Mouse (Mus musculus) forebrain, embryonic 13.5 days (tissue): Measurements from ENCODE around the gene Snx7. TPM values are rescaled to one million over a fixed set of nuclear protein-coding genes. Genes with fewer than 3 reads are reported as not detected.

Experiments
- ATAC-seq: fragments of 200-750 bp; cut with Nextera tagmentation; 2 replicates; pipeline ENCODE4 v1.8.0; 2017
- H3K27ac ChIP-seq: fragments of 300-500 bp; sonication (generic); 2 replicates; pipeline ENCODE4 v1.5.1; 2015; ENCODE audit warnings: inconsistent platforms, mild to moderate bottlenecking, moderate library complexity
- H3K27me3 ChIP-seq: fragments of 300-500 bp; sonication (generic); 2 replicates; pipeline ENCODE4 v1.6.1; 2015; ENCODE audit warnings: mild to moderate bottlenecking, inconsistent platforms
- H3K36me3 ChIP-seq: fragments of 300-500 bp; sonication (generic); 2 replicates; pipeline ENCODE4 v1.6.1; 2015; ENCODE audit warnings: mild to moderate bottlenecking, inconsistent platforms; ENCODE audit not compliant: poor library complexity, severe bottlenecking
- H3K4me1 ChIP-seq: fragments of 300-500 bp; sonication (generic); 2 replicates; pipeline ENCODE4 v1.6.1; 2015; ENCODE audit warnings: inconsistent platforms
- H3K4me2 ChIP-seq: fragments of 300-500 bp; sonication (generic); 2 replicates; pipeline ENCODE4 v1.6.1; 2015; ENCODE audit warnings: inconsistent platforms, mild to moderate bottlenecking, moderate library complexity
- H3K4me3 ChIP-seq: fragments of 300-500 bp; sonication (generic); 2 replicates; pipeline ENCODE4 v1.5.1; 2015; ENCODE audit warnings: mild to moderate bottlenecking, inconsistent platforms
- H3K9ac ChIP-seq: fragments of 300-500 bp; sonication (generic); 2 replicates; pipeline ENCODE4 v1.6.1; 2015; ENCODE audit warnings: mild to moderate bottlenecking, inconsistent platforms
- H3K9me3 ChIP-seq: fragments of 300-500 bp; sonication (generic); replicated peaks from 2 replicates; pipeline ENCODE4 v1.6.1; 2016; ENCODE audit warnings: inconsistent platforms
- WGBS: fragments of 180-500 bp; shearing (Covaris S2); methylation state at CpG from one replicate; pipeline ENCODE4 v1.1.7; 2015; 5-methylcytosine and 5-hydroxymethylcytosine counted together
- polyA plus RNA-seq: library from polyadenylated mRNA; unstranded; fragments of >200 nt; fragmentation: Nextera tagmentation; extraction: Ambion mirVana; gene quantifications from 2 replicates; pipeline ENCODE4 v1.2.1, GENCODE M21; 2015

Snx7 gene
- polyA plus RNA-seq, 1 experiment from 2014 or later, result 9.2 TPM

DNA sequence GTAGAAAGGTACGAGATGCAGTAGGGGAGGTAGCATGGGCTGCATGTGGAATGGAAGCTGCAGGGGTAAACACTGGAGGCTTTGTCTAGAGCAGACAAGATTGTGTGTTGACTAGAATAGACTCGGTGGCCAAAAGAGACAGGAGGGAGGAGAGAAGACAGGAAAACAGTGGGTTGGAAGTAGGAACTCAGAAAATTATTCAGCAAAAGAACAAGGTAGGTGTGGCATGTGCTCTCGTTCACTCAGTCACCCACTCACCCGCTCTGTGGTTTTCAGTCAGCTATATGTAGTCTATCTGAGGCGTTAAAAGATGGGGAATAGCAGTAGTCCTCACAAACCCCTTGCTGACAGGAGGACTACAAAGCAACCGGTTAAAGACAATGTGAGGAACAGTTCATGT lies 63.0 kb downstream of the Snx7 start:
- no peak overlapping the region for H3K27ac ChIP-seq
- no peaks in the 10 kb centered on the region for H3K4me1 ChIP-seq
- WGBS, result 88% methylated on average over 6 of the region's 6 CpGs
- H3K4me2 ChIP-seq, result no peak overlapping the region
- H3K9ac ChIP-seq, result no peak overlapping the region
- no peaks in the 10 kb centered on the region for H3K36me3 ChIP-seq
- H3K4me3 ChIP-seq, result no peak overlapping the region
- no peaks in the 10 kb centered on the region for H3K9me3 ChIP-seq
- H3K27me3 ChIP-seq, result no peaks in the 10 kb centered on the region
- no peak for ATAC-seq

DNA sequence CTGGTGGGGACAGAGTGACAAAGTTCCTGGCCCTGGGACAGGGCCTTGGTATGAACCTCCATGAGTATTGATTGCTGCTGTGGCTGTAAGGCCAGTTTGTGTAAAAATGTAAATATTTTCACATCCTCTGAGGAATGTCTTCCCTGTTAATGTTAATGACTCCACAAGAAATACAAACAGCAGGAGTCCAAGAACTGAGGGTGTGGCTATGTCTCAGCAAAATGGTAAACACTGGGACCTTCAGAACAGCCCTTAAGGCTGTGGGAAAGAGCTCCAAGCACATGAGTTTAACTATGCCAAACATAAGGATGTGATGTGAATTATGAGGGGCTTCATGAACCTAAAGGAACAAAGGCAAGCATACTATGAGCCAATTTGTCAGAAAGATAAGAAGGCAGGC lies 74.2 kb downstream of the Snx7 start:
- H3K9me3 ChIP-seq, result no peaks in the 10 kb centered on the region
- H3K36me3 ChIP-seq, result no peaks in the 10 kb centered on the region
- no peaks in the 10 kb centered on the region for H3K27me3 ChIP-seq
- H3K9ac ChIP-seq, result no peak overlapping the region
- H3K27ac ChIP-seq, result no peak overlapping the region
- ATAC-seq, result no peak
- H3K4me3 ChIP-seq, result no peak overlapping the region
- H3K4me1 ChIP-seq, result no peaks in the 10 kb centered on the region
- H3K4me2 ChIP-seq, result no peak overlapping the region

DNA sequence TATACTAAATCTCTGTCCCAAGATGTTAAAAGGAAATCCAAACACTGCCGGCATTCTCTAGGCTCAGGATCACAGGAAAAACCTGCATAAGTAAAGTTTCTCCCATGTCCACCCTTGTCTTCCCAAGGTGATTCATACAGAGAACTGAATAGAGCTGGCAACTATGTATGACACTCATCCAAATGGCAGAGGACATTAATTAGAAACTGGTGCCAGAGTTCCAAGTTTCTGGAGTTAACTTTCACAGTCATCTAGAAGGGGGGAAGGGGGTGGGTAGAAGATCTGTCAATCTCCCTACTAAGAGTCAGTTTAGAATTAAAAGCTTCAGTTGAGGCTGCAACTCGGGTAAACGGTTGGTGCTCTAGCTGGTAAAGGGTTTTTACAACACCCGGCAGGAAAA lies 76.8 kb downstream of the Snx7 start:
- Histone ChIP-seq H3K9ac (no peak overlapping the region), H3K4me2 (no peak overlapping the region), H3K9me3 (no peaks in the 10 kb centered on the region), H3K27ac (no peak overlapping the region), H3K4me3 (no peak overlapping the region), H3K36me3 (no peaks in the 10 kb centered on the region), H3K4me1 (no peaks in the 10 kb centered on the region), H3K27me3 (no peaks in the 10 kb centered on the region)
- no peak for ATAC-seq
- 73% methylated on average over 4 of the region's 4 CpGs for WGBS

DNA sequence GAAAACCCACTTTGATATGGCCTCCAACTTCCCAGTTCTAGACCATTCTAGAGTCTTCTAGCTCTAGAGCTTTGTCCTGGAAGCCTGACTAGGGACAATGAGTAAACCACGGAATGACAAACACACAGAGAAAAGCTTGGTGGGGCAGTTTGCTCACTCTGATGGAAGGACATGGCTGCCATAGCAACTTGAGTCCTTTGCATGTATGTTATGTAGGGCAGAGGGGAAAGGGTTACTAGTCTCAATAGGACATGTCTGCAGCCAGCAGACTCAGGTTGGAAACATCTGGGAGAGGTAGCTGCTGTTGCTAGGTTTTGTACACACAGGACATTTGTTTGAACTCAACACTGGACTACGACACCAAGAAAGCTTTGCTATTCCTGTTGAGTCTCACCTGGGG lies 77.5 kb downstream of the Snx7 start:
- no peak for ATAC-seq
- H3K4me3 ChIP-seq, result no peak overlapping the region
- no peak overlapping the region for H3K4me2 ChIP-seq
- no peaks in the 10 kb centered on the region for H3K9me3 ChIP-seq
- H3K4me1 ChIP-seq, result no peaks in the 10 kb centered on the region
- H3K27ac ChIP-seq, result no peak overlapping the region
- no peaks in the 10 kb centered on the region for H3K36me3 ChIP-seq
- WGBS, result 74% methylated on average over 2 of the region's 2 CpGs
- no peaks in the 10 kb centered on the region for H3K27me3 ChIP-seq
- no peak overlapping the region for H3K9ac ChIP-seq

DNA sequence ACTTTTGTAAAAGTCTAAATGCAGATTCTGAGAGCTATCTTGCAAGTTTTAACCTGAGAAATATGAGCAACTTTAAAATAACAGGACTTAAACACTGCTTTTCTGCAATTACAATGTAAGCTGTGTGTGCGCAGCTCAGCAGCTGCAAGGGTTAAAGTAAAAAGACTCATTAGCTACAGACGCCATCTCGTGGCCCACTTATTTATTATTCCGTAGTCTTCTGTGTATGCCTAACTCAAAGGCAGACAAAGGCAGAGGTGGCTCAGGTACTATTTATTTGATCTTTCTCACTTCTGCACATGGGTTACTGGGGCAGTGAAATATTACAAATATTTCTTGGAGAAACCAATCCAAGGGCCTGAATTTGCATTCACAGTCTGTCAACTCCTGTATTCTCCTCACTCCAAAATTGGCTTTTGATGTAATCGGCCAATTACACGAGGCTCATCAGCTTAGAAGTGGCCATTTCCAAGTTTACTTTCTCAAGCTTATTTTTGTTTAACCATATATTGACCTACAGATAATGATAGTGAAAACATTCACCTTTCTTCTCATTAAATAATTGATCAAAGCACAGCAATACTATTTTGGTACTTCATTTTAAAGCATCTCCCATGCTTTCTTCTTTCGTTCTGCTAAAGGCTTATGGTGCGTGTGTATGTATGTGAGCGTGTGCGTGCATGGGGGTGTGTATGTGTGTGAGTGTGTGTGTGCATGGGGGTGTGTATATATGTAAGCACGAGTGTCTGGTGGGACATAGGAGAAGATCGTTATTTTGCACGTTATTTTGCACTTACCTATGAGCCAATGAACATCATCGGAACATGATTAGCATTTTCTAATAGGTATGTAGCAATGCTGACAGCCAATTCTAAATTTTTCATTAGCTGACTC lies 79.7 kb downstream of the Snx7 start:
- no peak overlapping the region for H3K27ac ChIP-seq
- H3K36me3 ChIP-seq, result no peaks in the 10 kb centered on the region
- ATAC-seq, result peak; percentile 90
- no peak overlapping the region for H3K4me3 ChIP-seq
- no peaks in the 10 kb centered on the region for H3K4me1 ChIP-seq
- no peaks in the 10 kb centered on the region for H3K27me3 ChIP-seq
- H3K9ac ChIP-seq, result no peak overlapping the region
- H3K9me3 ChIP-seq, result no peaks in the 10 kb centered on the region
- H3K4me2 ChIP-seq, result no peak overlapping the region
- WGBS, result 63% methylated on average over 14 of the region's 14 CpGs

DNA sequence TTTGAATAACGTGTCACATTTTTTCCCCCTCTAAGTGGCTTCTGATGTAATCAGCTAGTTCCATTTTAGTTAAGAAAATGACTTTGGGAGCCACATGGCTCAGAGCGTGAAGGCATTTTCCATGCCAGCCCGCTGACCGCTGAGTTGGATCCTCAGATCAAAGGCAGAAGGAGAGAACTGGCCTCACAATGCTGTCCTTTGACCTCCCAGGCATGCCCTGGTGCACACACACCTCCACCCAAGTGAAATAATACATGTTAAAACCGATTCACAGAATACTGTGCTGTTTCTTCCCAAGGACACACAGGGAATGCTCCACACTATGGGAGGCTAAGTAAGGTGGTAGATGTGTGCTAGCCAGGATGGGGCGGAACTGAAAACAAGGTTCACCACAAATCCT lies 81.5 kb downstream of the Snx7 start:
- 52% methylated on average over 6 of the region's 6 CpGs for WGBS
- Histone ChIP-seq H3K27me3 (no peaks in the 10 kb centered on the region), H3K9ac (no peak overlapping the region), H3K4me2 (no peak overlapping the region), H3K9me3 (no peaks in the 10 kb centered on the region), H3K27ac (no peak overlapping the region), H3K36me3 (no peaks in the 10 kb centered on the region), H3K4me3 (no peak overlapping the region), H3K4me1 (no peaks in the 10 kb centered on the region)
- ATAC-seq, result no peak

DNA sequence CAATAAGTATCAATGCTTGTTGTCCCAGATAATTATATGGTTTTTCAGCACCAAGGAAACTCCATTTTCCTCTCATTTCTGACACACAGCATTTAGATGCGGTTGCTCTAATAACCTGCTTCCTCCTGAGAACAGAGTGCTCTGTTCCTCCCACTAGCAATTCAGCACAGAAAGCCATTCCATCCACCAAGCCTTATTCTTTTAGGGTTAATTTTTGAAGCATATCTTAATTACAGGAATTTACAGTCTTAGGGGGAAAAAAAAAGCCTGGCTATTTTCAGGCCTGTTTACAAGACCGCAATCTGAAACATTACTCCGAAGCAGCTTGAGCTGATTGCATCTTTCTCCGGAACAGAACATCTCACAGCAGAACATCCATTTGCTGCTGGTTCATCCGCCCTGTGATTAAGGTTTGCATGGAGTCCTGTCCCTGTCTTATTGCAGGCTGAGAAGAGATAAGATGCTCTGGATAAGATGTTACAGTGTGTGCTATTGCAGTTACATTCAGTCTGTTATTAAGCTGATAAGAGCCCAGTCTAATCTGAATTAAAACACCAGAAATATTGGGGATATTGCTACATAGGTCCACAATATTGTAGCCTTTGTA lies 116.5 kb downstream of the Snx7 start:
- Histone ChIP-seq H3K27me3 (no peaks in the 10 kb centered on the region), H3K4me2 (no peak overlapping the region), H3K4me1 (no peaks in the 10 kb centered on the region), H3K9ac (no peak overlapping the region), H3K9me3 (no peaks in the 10 kb centered on the region), H3K4me3 (no peak overlapping the region), H3K27ac (peak overlapping the region; percentile 27; the same call in 1 of the 2 replicates), H3K36me3 (no peaks in the 10 kb centered on the region)
- ATAC-seq, result 0 out of 2 replicates have a peak, but pooled peaks have one; percentile 30
- WGBS, result 72% methylated on average over 5 of the region's 5 CpGs

DNA sequence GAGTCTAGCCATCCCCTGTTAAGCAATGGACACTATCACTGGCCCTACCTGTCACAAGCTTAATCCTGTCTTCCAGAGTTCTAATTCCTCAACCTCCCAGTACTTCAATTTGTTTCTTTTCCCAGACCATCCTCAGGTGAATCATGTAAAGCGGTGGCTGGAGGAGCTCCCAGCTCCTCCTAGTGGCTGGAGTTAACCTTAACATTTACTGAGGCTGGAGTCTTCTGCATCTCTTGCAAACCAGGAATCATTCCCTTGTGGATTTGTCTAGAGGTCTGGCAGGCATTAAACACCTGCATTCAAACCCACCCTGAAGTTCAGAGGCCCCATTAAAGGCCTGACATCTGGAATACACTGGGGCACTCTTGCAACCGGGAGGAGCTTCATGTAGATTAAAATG lies 117.1 kb downstream of the Snx7 start:
- H3K4me3 ChIP-seq, result no peak overlapping the region
- H3K9ac ChIP-seq, result no peak overlapping the region
- no peak overlapping the region for H3K4me2 ChIP-seq
- WGBS, result 65% methylated on average over 2 of the region's 2 CpGs
- no peaks in the 10 kb centered on the region for H3K4me1 ChIP-seq
- no peaks in the 10 kb centered on the region for H3K36me3 ChIP-seq
- H3K27me3 ChIP-seq, result no peaks in the 10 kb centered on the region
- H3K27ac ChIP-seq, result no peak overlapping the region
- H3K9me3 ChIP-seq, result no peaks in the 10 kb centered on the region
- ATAC-seq, result peak; percentile 36; the same call in 1 of the 2 replicates

DNA sequence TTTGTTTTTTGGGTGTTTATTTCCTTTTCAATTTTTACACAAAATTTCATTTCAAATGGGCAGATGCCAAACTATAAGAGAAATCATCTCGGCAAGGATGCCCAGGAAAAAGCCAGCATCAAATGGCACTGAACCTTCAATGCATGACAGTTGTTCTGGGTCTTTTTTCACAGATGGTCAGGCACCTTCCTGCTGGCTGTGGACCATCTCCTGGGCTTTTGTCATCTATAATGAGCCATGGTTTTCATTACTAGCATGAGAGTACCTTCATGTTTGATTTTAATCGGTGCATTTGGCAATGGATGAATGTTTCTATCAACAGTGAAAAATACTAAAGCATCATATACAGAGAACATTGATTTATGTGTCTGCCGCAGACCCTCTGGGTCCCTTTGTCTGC lies 119.5 kb downstream of the Snx7 start:
- Histone ChIP-seq H3K4me3 (no peak overlapping the region), H3K9me3 (no peaks in the 10 kb centered on the region), H3K9ac (no peak overlapping the region), H3K27ac (no peak overlapping the region), H3K27me3 (no peaks in the 10 kb centered on the region), H3K36me3 (no peaks in the 10 kb centered on the region), H3K4me1 (no peaks in the 10 kb centered on the region), H3K4me2 (no peak overlapping the region)
- WGBS, result 80% methylated on average over 3 of the region's 3 CpGs
- no peak for ATAC-seq

DNA sequence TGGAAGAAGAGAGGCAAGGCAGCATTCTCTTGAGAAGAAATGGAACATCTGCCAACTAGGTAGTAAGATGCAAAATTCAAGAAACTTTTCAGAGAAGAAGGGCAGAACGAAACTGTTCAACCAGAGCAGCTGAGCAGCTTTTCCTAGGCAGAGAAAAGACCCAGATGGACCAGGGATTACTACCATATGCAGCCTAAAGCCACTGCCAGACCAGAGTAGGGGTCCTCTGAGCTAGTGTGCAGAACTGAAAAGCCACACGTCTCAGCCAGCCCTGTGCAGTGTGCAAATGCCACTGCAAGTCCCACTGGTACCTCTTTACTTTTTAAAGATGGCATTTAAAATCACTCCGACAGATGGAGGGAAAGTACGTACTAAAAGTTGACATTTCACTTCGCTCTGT lies 129.0 kb downstream of the Snx7 start:
- H3K9me3 ChIP-seq, result no peaks in the 10 kb centered on the region
- no peak overlapping the region for H3K9ac ChIP-seq
- H3K27ac ChIP-seq, result no peak overlapping the region
- no peak for ATAC-seq
- no peaks in the 10 kb centered on the region for H3K27me3 ChIP-seq
- H3K4me1 ChIP-seq, result no peaks in the 10 kb centered on the region
- no peaks in the 10 kb centered on the region for H3K36me3 ChIP-seq
- H3K4me2 ChIP-seq, result no peak overlapping the region
- WGBS, result 74% methylated on average over 5 of the region's 5 CpGs
- H3K4me3 ChIP-seq, result no peak overlapping the region

DNA sequence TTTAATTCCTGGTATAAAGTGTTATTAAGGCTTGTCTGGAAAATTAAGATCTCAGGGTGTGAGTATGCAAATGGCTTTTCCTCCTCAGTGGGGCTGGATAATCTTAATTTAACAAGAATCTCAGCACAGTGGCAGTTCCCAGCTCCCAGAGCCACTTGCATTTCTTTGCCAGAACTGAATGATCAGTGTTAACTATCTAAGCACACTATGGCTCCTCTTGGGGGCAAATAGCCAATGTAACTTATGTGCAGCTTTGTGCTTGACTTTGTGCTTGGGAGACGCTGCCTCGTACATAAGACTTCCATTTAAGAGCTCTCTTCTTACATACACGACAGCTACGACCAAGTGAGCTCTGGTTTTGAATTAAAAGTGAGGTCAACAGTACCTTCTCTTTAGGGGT lies 136.1 kb downstream of the Snx7 start:
- 22% methylated on average over 4 of the region's 4 CpGs for WGBS
- Histone ChIP-seq H3K36me3 (no peaks in the 10 kb centered on the region), H3K4me1 (peaks cover 18% of the 10 kb centered on the region), H3K4me3 (no peak overlapping the region), H3K9ac (no peak overlapping the region), H3K4me2 (no peak overlapping the region), H3K27ac (no peak overlapping the region; the same call in 1 of the 2 replicates), H3K9me3 (no peaks in the 10 kb centered on the region), H3K27me3 (no peaks in the 10 kb centered on the region)
- no peak for ATAC-seq
